Mouse (Mus musculus) splenic B cell, adult 2 months (primary cell): ENCODE results near the gene Gm6763.
"Not testable (repeated sequence)": the region's sequence is repeated elsewhere in the genome, so short reads cannot be mapped to it uniquely, and the experiment has no call there.

Experiments
- DNase-seq: peaks from one replicate; pipeline ENCODE4 v3.0.0-alpha.2; 2011; ENCODE audit warnings: low read depth, low spot score
- H3K27me3 ChIP-seq: 2 replicates; pipeline ENCODE4 v1.6.1; 2012; ENCODE audit warnings: mild to moderate bottlenecking, low read length, moderate library complexity, mixed read lengths; ENCODE audit not compliant: control insufficient read depth, poor library complexity, insufficient read depth, severe bottlenecking
- H3K36me3 ChIP-seq: 2 replicates; pipeline ENCODE4 v1.6.1; 2012; ENCODE audit warnings: mild to moderate bottlenecking, low read length, moderate library complexity, mixed read lengths; ENCODE audit not compliant: control insufficient read depth, poor library complexity, insufficient read depth, severe bottlenecking

The Gm6763 gene

GRCm38 (mm10) chr10:104151197-104151596 lies at the start of gene Gm6763:
Gene Gm6763 (plus strand): TSS chr10:104151497.
- not testable (repeated sequence) for DNase-seq

DNA sequence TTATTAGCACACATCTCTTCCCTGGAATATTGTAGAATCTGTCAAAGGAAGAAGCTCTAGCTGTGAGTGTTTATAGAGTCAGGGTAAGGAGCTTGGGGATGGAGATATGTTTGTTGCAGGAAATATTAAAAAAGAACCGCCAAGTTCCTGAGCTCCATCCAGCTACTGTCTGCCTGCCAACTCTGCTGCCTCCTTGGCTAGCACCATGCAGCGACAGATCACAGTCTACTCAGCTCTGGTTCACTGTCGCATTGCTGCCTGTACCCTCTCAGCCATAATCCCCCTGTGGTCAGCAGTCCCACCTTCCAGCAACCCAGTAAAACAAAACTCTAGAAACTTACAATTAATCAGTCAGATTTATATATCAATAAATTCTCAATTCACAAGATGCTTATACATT lies 41.3 kb upstream of the Gm6763 start:
- Histone ChIP-seq H3K36me3 (no peaks in the 10 kb centered on the region), H3K27me3 (no peaks in the 10 kb centered on the region)
- no peak for DNase-seq

More at GRCm38 (mm10) chr10:104151197-104151596, at the start of gene Gm6763:
- not testable (repeated sequence) for H3K36me3 ChIP-seq, H3K27me3 ChIP-seq

- DNase-seq: no peak
- H3K27me3 ChIP-seq: no peaks in the 10 kb centered on the region
- no peaks in the 10 kb centered on the region for H3K36me3 ChIP-seq
These were observed 33.0 kb upstream of the Gm6763 start for GRCm38 (mm10) chr10:104118312-104118711.

- H3K36me3 ChIP-seq, H3K27me3 ChIP-seq, DNase-seq: not testable (repeated sequence)
These were observed 8.6 kb upstream of the Gm6763 start, which contains the start of gene Gm21293 for GRCm38 (mm10) chr10:104142687-104143086. Gene Gm21293 (plus strand): TSS chr10:104142987.

- not testable (repeated sequence) for H3K27me3 ChIP-seq, H3K36me3 ChIP-seq, DNase-seq
These were observed 8.4 kb downstream of the Gm6763 start, which contains the start of gene Gm8764 for GRCm38 (mm10) chr10:104159706-104160105. Gene Gm8764 (plus strand): TSS chr10:104160006.

DNA sequence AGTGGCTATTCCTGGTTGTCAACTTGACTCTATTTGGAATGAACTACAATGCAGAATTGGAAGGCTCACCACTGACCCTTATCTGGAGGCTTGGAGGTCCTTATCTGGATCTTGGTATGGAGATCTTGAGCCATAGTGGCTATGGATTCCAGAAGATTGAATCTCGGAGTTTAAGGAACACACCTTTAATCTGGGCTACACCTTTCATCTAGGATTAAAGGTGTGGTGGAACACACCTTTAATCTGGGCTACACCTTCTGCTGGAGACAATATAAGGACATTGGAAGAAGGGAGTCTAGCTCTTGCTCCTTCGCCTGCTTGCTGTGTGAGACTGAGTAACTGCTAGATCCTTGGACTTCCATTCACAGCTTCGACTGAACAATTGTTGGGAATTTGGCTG lies 16.9 kb downstream of the Gm6763 start, which contains the start of gene Gm21304:
TSS of gene Gm21304 (plus strand) at position 301 of the 400 bp plus-strand sequence.
- H3K36me3 ChIP-seq, H3K27me3 ChIP-seq, DNase-seq: not testable (repeated sequence)

DNA sequence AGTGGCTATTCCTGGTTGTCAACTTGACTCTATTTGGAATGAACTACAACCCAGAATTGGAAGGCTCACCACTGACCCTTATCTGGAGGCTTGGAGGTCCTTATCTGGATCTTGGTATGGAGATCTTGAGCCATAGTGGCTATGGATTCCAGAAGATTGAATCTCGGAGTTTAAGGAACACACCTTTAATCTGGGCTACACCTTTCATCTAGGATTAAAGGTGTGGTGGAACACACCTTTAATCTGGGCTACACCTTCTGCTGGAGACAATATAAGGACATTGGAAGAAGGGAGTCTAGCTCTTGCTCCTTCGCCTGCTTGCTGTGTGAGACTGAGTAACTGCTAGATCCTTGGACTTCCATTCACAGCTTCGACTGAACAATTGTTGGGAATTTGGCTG lies 25.4 kb downstream of the Gm6763 start, which contains the start of gene Gm21312:
TSS of gene Gm21312 (plus strand) at position 301 of the 400 bp plus-strand sequence.
- H3K27me3 ChIP-seq, H3K36me3 ChIP-seq, DNase-seq: not testable (repeated sequence)

- H3K36me3 ChIP-seq, DNase-seq, H3K27me3 ChIP-seq: not testable (repeated sequence)
These were observed 33.9 kb downstream of the Gm6763 start, which contains the start of gene Gm20765 for GRCm38 (mm10) chr10:104185233-104185632. Gene Gm20765 (plus strand): TSS chr10:104185533.

GRCm38 (mm10) chr10:104193742-104194141 lies 42.4 kb downstream of the Gm6763 start, which contains the start of gene Gm4340:
Gene Gm4340 (plus strand): TSS chr10:104194042.
- H3K36me3 ChIP-seq, H3K27me3 ChIP-seq, DNase-seq: not testable (repeated sequence)
